In the genomic region with DNA sequence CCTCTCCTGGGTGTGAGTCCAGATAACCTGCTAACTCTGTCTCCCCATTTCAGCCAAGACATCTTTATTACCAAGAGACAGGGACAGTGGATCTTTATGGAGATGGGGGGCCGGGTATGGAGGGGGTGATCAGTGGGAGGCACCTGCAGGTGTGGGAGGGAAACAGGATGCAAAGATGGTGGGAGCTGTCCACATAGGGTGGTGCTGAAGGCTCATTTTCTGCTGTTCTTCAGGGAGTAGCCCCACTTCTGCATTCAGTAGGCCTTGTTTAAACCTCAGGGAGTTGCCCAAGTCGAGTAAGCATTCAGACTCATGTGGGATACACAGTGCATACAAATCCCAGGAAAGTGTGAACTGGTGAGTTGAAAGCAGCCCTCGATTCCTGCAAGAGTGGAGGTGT, we compare ENCODE assay signal across 11 mouse cellular contexts. TPM values are rescaled to one million over a fixed set of nuclear protein-coding genes. Genes with fewer than 3 reads are reported as not detected.
DNase-seq lines count a peak whose midpoint lies in the region; ATAC-seq lines count a peak whose summit lies in the region.
"Had no signal": no experiment of that assay in that cellular context is flagged by ENCODE, and none has a peak within 500 bp of the region (broad histone marks: within the 10 kb centered on the region; RNA-seq: fewer than 3 reads in every experiment).

No protein-coding gene starts in this region.

- H3K27me3 ChIP-seq in liver, embryonic 12.5 days (replicated peaks) = 0 out of 2 replicates have a peak, but pooled peaks cover 6% of the 10 kb centered on the region
- no peaks in the 10 kb centered on the region for H3K27me3 ChIP-seq in limb, embryonic 11.5 days (ENCODE audit: control insufficient read depth, insufficient read depth, low read length)
- H3K27me3 ChIP-seq: neural tube, embryonic 13.5 days had no signal

- no peak overlapping the region for H3K4me3 ChIP-seq in liver, embryonic 12.5 days
- no peak overlapping the region for H3K4me3 ChIP-seq in limb, embryonic 11.5 days (ENCODE audit: low read depth, low read length)
- H3K4me3 ChIP-seq: neural tube, embryonic 13.5 days had no signal

- no peak for ATAC-seq in liver, embryonic 12.5 days
- no peak for ATAC-seq in limb, embryonic 11.5 days (ENCODE audit: insufficient number of reproducible peaks, low FRiP score, low TSS enrichment, low read depth)
- ATAC-seq: intestine, postnatal 0 days had no signal

- DNase-seq in liver = peak; percentile 36
- DNase-seq in B cell, adult 2 months = peak; percentile 20 to 33
- DNase-seq in Muller cell, postnatal 12 days (ENCODE audit: inconsistent ontology term) = peak; percentile 29
- DNase-seq in limb, embryonic 11.5 days (ENCODE audit: low spot score) = peak; percentile 82
- DNase-seq in T-cell, adult 2 months (ENCODE audit: low spot score) = no peak
- no peak for DNase-seq in spleen, postnatal 36 days (ENCODE audit: low spot score in 2 of 2)
- DNase-seq: gastrocnemius, postnatal 36 days had no signal

- no peaks in the 10 kb centered on the region for H3K36me3 ChIP-seq in liver, embryonic 12.5 days
- H3K36me3 ChIP-seq in limb, embryonic 11.5 days (ENCODE audit: control insufficient read depth, insufficient read depth, low read length) = no peaks in the 10 kb centered on the region
- H3K36me3 ChIP-seq: neural tube, embryonic 13.5 days had no signal

- no peaks in the 10 kb centered on the region for H3K9me3 ChIP-seq in liver, embryonic 12.5 days (replicated peaks)
- no peaks in the 10 kb centered on the region for H3K9me3 ChIP-seq in limb, embryonic 11.5 days (ENCODE audit: control insufficient read depth, low read length)
- H3K9me3 ChIP-seq: neural tube, embryonic 13.5 days had no signal

- no peak overlapping the region for H3K27ac ChIP-seq in liver, embryonic 12.5 days
- no peak overlapping the region for H3K27ac ChIP-seq in limb, embryonic 11.5 days (replicated peaks; ENCODE audit: low read depth, low read length)
- H3K27ac ChIP-seq: liver, embryonic 14.5 days; neural tube, embryonic 13.5 days had no signal

- WGBS in liver, embryonic 12.5 days (ENCODE audit: insufficient replicate concordance) = 17% methylated on average over 3 of the region's 3 CpGs
- 24% methylated on average over 3 of the region's 3 CpGs for WGBS in limb, embryonic 11.5 days

- H3K4me1 ChIP-seq in liver, embryonic 12.5 days = no peaks in the 10 kb centered on the region
- H3K4me1 ChIP-seq in limb, embryonic 11.5 days (ENCODE audit: control insufficient read depth, insufficient read depth, low read length) = no peaks in the 10 kb centered on the region
- H3K4me1 ChIP-seq: neural tube, embryonic 13.5 days had no signal

- no peak overlapping the region for H3K4me2 ChIP-seq in liver, embryonic 12.5 days
- H3K4me2 ChIP-seq in limb, embryonic 11.5 days (ENCODE audit: low read depth, severe bottlenecking) = no peak overlapping the region
- H3K4me2 ChIP-seq: neural tube, embryonic 13.5 days had no signal

- H3K9ac ChIP-seq in liver, embryonic 12.5 days = no peak overlapping the region
- H3K9ac ChIP-seq in limb, embryonic 11.5 days (ENCODE audit: low read length) = no peak overlapping the region
- H3K9ac ChIP-seq: liver, embryonic 14.5 days; neural tube, embryonic 13.5 days had no signal

RNA-seq across cellular contexts. Expression of a gene that starts 21.5 kb away (rescaled TPM):
- polyA plus RNA-seq in liver, embryonic 12.5 days (2016; fragmentation: Nextera tagmentation; extraction: Ambion mirVana) = 0.06 TPM in 1 of 2 replicates, not detected in the other
- not detected in 2 replicates for polyA plus RNA-seq in limb, embryonic 11.5 days (2014; fragmentation: Nextera tagmentation; extraction: Ambion mirVana)
- polyA plus RNA-seq: liver, embryonic 14.5 days had no signal

Comparison
In these comparisons a context has a peak if more than half of its experiments do, and no peak if none do; other contexts are left out.
1. DNase-seq: peak in liver (single experiment), B cell, adult 2 months (2 of 2), Muller cell, postnatal 12 days (single experiment) and limb, embryonic 11.5 days (single experiment); none in T-cell, adult 2 months (single experiment) and spleen, postnatal 36 days (0 of 2).